Mouse (Mus musculus): ENCODE measurements around the gene Tsnaxip1. TPM values are rescaled to one million over a fixed set of nuclear protein-coding genes. Genes with fewer than 3 reads are reported as not detected.

Gene Tsnaxip1
- total RNA-seq, 2 experiments from 2014 or later: not detected

Other genes starting within 250 kb of the Tsnaxip1 start
- gene Ripor1, start 222.5 kb upstream of the Tsnaxip1 start, total RNA-seq (2021): 10 to 100 TPM; 77.0 to 81.5 TPM
- gene Ctcf, start 191.2 kb upstream of the Tsnaxip1 start, total RNA-seq (2021): 10 to 100 TPM; 63.7 to 68.5 TPM
- not detected for gene Agrp, start 190.3 kb upstream of the Tsnaxip1 start, total RNA-seq (2021)
- 10 to 100 TPM; 58.0 to 61.9 TPM for gene Carmil2, start 141.5 kb upstream of the Tsnaxip1 start, total RNA-seq (2021)
- gene Acd, start 126.6 kb upstream of the Tsnaxip1 start, total RNA-seq (2021): 10 to 100 TPM; 44.5 to 51.9 TPM
- gene Pard6a, start 126.6 kb upstream of the Tsnaxip1 start, total RNA-seq (2021): 10 to 100 TPM; 41.2 to 46.6 TPM
- under 1 TPM; 0.53 to 0.60 TPM for gene 4933405L10Rik, start 120.1 kb upstream of the Tsnaxip1 start, total RNA-seq (2021)
- gene Enkd1, start 119.5 kb upstream of the Tsnaxip1 start, total RNA-seq (2021): 1 to 10 TPM; 8.7 to 9.8 TPM
- 10 to 100 TPM; 22.0 to 25.5 TPM for gene Gfod2, start 69.1 kb upstream of the Tsnaxip1 start, total RNA-seq (2021)
- 10 to 100 TPM; 24.4 to 25.8 TPM for gene Ranbp10, start 381 bp upstream of the Tsnaxip1 start, total RNA-seq (2021)
- gene Cenpt, start 25.5 kb downstream of the Tsnaxip1 start, total RNA-seq (2021): 10 to 100 TPM; 14.0 to 16.6 TPM
- 10 to 100 TPM; 40.0 to 40.4 TPM for gene Thap11, start 27.4 kb downstream of the Tsnaxip1 start, total RNA-seq (2021)
- 10 to 100 TPM; 21.8 to 32.1 TPM for gene Nutf2, start 32.8 kb downstream of the Tsnaxip1 start, total RNA-seq (2021)
- gene Edc4, start 53.1 kb downstream of the Tsnaxip1 start, total RNA-seq (2021): 10 to 100 TPM; 58.1 to 62.9 TPM
- gene Nrn1l, start 65.8 kb downstream of the Tsnaxip1 start, total RNA-seq (2021): 1 to 10 TPM; 3.1 to 3.2 TPM
- gene Pskh1, start 72.7 kb downstream of the Tsnaxip1 start, total RNA-seq (2021): 1 to 10 TPM; 8.1 to 8.5 TPM
- under 1 TPM; 0.85 to 0.96 TPM for gene Ctrl, start 106.1 kb downstream of the Tsnaxip1 start, total RNA-seq (2021)
- gene Psmb10, start 110.7 kb downstream of the Tsnaxip1 start, total RNA-seq (2021): 10 to 100 TPM; 84.9 to 92.0 TPM
- gene Lcat, start 115.7 kb downstream of the Tsnaxip1 start, total RNA-seq (2021): 10 to 100 TPM; 28.0 to 32.5 TPM
- 10 to 100 TPM; 20.0 to 23.3 TPM for gene Slc12a4, start 138.4 kb downstream of the Tsnaxip1 start, total RNA-seq (2021)
- gene Dpep3, start 151.7 kb downstream of the Tsnaxip1 start, total RNA-seq (2021): not detected
- 10 to 100 TPM; 16.7 to 18.9 TPM for gene Dus2, start 163.6 kb downstream of the Tsnaxip1 start, total RNA-seq (2021)
- not detected for gene Dpep2nb, start 178.2 kb downstream of the Tsnaxip1 start, total RNA-seq (2021)
- gene Ddx28, start 184.2 kb downstream of the Tsnaxip1 start, total RNA-seq (2021): 10 to 100 TPM; 12.8 to 13.8 TPM
- gene Nfatc3, start 231.1 kb downstream of the Tsnaxip1 start, total RNA-seq (2021): 10 to 100 TPM in 1 of 2 experiments, 1 to 10 TPM in 1; 9.3 to 12.2 TPM